Mouse (Mus musculus) c-Kit-positive CD71-negative TER-119-negative erythroid progenitor cells, embryonic 14.5 days (primary cell): ENCODE results near the gene 4933407L21Rik.
A peak's percentile ranks its signal among the peaks of the same experiment; 100 is the strongest.
"Not testable (repeated sequence)": the region's sequence is repeated elsewhere in the genome, so short reads cannot be mapped to it uniquely, and the experiment has no call there.

Source experiments
- DNase-seq: peaks from one replicate; pipeline ENCODE4 v3.0.0-alpha.2; 2013; ENCODE audit warnings: low read depth

The 4933407L21Rik gene

DNA sequence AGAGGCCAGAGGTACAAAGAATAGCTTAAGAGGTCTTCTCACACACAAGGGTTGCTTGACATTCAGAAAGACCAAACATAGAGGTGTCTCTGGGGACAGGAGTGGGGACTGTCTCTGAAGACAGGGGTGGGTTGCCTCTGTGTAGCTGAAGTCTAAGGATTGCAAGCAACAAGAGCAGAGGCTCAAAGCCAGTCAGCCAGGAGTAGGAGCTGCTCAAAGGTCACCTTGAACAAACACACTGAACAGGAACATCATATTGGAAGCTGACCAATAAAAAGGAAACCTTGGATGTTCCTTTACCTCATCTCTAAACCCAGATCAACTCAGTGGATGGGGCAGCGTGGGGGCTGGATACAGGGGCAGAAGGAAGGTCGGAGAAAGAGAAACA is 31.6 kb downstream of the 4933407L21Rik start:
- DNase-seq: no peak

DNA sequence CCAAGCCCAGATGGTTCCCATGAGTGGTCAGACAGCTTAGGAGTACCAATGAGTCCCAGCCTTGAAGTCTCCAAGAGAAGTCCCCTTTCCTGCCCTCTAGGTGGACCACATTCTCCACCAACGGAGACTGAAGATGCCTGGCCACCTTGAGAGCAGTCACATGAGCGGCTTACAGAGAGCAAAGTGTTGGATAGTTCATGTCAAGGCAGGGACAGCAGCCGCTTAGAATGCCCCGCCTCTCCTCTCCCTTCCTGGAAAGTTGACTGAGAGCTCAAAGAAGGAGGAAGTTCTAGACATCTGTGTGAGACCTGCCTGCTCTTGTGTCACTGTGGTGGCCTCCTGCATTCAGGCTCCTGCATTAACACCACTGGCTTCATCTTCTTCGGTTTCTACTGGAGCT is 32.6 kb downstream of the 4933407L21Rik start, which contains the start of gene Gpr55:
Gene Gpr55 (minus strand): TSS at position 135 of the 400 bp plus-strand sequence.
- peak; percentile 34 for DNase-seq

DNA sequence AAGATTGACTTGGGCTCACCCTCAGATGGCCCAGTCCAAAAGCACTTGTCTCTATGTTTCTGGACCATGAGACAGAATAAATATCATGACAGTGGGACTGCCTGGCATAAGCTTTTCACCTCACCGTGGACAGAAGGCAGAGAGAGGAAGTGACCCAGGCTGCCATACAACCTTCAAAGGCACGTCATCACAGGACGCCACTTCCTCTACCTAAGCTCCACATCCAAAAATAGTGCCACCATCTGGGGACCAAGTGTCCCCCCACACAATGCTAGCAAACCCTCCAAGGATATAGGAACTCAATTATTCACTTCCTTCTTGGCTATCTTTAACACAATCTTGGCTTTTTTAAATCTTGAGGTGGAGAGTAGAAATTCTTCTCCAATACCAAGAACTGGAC is 33.8 kb downstream of the 4933407L21Rik start:
- DNase-seq: no peak

DNA sequence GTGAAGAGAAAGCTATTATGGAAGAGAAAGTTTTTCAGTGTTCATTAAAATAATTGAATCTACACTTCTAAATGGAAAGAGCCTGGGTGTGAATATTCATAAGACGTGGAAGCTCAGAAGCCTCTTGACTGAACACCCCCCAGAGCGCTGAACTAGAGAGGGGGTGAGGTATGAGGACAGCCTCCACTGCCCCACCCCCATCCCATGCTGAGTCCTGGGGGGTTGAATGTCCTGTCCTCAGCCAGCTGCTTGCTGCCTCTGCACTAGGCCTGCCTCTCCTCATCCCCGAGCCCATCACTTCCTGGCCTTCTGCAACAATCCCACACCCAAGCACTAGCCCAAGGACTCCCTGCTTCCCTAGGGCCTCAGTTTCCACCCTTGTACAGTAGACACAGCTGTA is 37.6 kb downstream of the 4933407L21Rik start:
- DNase-seq: no peak

DNA sequence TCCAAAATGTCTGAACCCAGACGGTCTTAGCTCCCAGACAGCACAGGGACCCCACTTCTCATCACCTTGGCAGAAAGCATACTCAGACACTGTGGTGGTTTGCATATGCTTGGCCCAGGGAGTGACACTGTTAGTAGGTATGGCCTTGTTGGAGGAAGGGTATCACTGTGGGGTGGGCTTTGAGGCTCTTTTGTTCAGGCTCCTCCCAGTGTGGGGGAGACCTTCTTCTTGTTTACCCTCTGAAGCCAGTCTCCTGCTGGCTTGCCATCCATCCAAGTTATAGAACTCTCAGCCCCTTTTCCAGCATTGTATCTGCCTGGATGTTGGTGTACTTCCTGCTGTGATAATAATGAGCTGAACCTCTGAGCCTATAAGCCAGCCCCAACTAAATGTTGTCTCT is 40.8 kb downstream of the 4933407L21Rik start:
- no peak for DNase-seq

DNA sequence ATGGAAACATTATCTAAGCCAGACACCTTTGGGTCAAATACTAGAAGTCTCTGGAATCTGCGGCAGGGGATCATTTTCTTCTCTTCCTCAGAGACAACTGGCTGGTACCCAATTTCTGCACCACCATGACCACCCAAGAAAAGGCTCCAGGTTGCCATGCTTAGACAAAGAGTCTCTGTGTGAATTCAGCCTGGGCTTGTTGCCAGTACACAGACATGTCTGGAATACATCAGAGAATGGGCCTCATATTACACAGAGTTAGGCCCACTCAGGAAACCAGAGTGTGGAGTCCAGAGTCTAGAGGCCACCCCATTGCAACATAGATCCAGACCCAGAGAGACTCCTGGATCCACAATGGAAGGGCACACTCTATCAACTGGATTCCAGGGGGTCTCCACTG is 41.2 kb downstream of the 4933407L21Rik start:
- no peak for DNase-seq

DNA sequence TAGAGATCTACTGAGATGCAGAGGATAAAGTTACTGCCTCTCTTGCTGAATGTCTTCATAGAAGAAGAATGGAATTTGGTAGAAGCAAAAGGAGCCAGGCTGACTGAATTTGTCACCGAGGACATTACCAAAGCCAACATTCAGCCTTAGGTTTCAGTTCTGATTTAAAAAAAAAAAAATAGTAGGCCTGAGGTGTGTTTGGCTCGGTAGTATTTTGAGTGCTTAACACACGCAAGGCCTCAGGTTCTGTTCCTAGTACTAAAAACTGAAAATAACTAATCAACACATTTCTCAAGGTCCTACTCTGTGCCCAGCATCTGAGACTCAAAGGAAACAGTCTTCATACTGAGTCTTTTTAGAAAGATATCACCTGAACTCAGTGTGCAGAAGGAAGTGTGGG is 42.8 kb downstream of the 4933407L21Rik start:
- DNase-seq: no peak

DNA sequence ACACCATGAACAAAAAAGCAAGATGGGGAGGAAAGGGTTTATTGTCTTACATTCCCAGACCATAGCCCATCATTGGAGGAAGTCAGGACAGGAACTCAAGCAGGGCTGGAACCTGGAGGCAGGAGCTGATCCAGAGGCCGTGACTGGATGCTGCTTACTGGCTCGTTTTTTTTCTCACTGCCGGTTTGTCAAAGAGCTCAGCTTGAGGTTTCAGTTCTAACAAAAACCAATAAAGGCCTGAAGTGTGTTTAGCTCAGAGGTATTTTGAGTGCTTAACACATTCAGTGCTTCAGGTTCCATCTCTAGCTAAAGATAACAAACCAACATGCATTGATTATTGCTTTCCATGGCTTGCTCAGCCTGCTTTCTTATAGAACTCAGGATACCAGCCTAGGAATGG is 44.1 kb downstream of the 4933407L21Rik start:
- DNase-seq: no peak

DNA sequence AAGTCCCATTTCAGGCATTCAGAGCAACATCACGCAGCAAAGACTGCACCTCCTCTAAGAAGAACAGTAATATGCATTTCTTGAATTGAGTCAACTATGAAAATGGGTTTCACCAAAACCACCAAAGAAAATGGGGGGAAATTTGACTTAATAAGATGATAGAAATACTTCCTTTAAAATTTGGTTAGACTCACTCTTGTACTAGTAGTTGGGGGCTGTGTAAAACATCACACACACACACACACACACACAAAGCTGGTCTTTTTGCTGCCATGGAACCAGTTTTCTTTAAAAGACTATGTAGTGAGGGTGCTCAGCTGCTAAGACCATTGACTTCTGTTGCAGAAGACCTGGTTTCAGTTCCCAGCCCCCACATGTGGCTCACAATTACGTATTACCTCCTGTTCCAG is 45.2 kb downstream of the 4933407L21Rik start:
- DNase-seq: no peak

DNA sequence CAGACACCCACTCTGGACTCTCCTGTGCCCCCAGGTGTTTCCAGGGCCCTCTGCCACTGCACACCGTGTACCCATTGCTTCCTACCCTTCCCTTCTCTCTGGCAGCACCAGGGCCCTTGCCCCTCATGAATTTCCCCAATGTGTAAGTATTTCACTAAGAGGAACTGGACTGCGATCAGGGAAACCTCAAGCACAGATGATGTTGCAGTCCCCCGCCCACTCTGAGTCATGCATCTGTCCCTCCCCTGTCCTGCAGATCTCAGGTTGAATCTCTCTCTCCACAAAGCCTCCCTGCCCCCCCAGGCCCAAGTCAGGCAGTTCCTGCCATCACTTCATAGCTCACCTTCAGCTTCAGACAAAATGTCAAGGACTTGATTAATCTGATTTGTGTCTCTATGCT is 49.4 kb downstream of the 4933407L21Rik start:
- peak; percentile 51 for DNase-seq

DNA sequence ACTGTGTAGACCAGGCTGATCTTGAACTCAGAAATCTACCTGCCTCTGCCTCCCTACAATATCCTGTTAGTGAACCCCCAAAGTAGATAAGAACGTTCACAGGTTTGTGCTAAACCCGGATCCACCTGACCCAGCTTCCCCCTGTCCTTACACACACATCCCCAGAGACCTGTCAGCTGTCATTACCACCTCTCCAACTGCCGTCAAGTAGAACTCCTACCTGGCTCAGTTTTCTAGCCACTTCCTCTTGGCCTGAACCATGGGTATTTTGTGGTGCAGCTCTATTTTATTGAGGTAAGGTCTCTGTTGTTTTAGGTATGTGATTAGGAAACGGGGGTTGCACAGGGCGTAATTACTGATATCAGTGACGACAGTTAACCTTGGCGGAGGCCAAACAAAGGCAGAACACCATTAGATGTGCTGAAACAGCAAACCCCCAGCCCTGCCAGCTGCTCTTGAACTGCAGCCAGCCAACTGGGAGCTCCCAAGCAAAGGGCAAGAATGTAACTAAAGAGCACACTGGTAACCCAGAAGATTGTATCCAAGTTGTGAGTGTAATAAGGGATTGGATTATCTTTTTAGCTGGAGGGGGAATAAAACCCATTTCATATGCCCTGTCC is 53.6 kb downstream of the 4933407L21Rik start:
- no peak for DNase-seq

DNA sequence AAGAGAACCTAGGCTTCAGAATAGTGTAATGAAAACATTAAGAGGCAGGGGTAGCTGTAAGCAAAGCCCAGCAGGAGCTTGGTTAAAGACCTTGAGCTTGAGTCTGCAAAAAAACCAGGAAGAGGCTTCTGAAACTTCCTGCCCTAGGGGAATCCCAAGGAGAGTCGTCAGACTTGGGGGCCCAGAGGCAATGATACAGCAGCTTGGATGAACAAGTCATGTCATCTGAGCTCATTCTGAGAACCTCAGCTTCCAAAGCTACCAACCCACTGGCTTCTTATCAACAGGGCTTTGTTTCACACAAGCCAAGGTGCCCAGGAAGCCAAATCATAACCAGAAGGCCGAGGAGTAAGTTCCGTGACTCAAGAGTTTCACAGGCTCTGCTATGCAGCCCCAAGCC is 57.5 kb downstream of the 4933407L21Rik start:
- no peak for DNase-seq

DNA sequence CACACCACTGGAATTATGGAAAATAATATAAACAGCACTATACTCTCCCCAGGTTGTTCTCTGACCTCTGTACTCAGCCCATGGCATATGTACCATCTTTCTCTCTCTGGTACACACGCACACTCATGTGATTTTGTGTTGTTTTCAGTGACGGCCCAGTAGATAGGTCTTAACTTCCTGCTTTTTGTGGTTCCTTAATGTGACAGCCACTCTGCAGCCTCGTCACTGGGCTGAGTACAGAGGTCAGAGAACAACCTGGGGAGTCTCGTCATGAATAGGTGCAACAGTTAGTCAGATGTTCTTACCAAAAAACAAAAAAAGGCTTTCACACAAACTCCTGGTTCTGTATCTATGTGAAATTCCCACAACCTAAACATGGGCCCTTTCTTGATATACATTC is 60.1 kb downstream of the 4933407L21Rik start:
- DNase-seq: no peak

DNA sequence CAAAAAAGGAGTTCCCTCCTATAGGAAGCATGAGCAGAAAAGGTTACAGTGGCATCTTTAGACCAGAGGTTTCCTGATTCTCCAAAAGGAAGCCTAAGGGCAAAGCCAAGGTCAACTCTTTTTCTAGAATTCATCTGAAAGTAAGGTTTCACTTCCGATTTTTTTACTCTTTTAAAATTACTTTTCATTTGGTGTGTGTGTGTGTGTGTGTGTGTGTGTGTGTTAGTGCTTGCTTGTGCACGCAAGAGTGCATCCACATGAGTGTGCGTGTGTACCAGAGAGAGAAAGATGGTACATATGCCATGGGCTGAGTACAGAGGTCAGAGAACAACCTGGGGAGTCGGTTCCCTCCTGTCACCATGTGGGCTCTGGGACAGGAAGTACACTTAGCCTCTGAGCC is 60.6 kb downstream of the 4933407L21Rik start:
- not testable (repeated sequence) for DNase-seq
